Mouse (Mus musculus) embryonic fibroblast, embryonic 13.5 days (primary cell): ENCODE measurements at regions not wholly inside any gene's neighbourhood (a gene's known extent, or its start where the extent isn't known, plus 50 kb on each side); places are given as distances from the start of the nearest gene placed in this dataset.
"Not testable (repeated sequence)": the region's sequence is repeated elsewhere in the genome, so short reads cannot be mapped to it uniquely, and the experiment has no call there.

Experiments
- H3K27ac ChIP-seq: 2 replicates; pipeline ENCODE4 v1.5.1; 2012; ENCODE audit warnings: low read length, control low read depth, inconsistent platforms; ENCODE audit not compliant: insufficient read depth
- H3K4me1 ChIP-seq: 2 replicates; pipeline ENCODE4 v1.6.1; 2011; ENCODE audit warnings: low read length; ENCODE audit not compliant: control insufficient read depth, insufficient read depth
- H3K4me3 ChIP-seq: 2 replicates; pipeline ENCODE4 v1.5.1; 2011; ENCODE audit warnings: mild to moderate bottlenecking, control low read depth, low read length; ENCODE audit not compliant: insufficient read depth
- CTCF ChIP-seq: IDR thresholded peaks from 2 replicates; pipeline ENCODE4 v1.5.1; 2011; ENCODE audit warnings: mild to moderate bottlenecking, control low read depth, low read length, moderate library complexity, borderline replicate concordance; ENCODE audit not compliant: insufficient read depth
- POLR2A ChIP-seq: IDR thresholded peaks from 2 replicates; pipeline ENCODE4 v1.6.1; 2011; ENCODE audit warnings: low read depth, mild to moderate bottlenecking, control low read depth, low read length, moderate library complexity

DNA sequence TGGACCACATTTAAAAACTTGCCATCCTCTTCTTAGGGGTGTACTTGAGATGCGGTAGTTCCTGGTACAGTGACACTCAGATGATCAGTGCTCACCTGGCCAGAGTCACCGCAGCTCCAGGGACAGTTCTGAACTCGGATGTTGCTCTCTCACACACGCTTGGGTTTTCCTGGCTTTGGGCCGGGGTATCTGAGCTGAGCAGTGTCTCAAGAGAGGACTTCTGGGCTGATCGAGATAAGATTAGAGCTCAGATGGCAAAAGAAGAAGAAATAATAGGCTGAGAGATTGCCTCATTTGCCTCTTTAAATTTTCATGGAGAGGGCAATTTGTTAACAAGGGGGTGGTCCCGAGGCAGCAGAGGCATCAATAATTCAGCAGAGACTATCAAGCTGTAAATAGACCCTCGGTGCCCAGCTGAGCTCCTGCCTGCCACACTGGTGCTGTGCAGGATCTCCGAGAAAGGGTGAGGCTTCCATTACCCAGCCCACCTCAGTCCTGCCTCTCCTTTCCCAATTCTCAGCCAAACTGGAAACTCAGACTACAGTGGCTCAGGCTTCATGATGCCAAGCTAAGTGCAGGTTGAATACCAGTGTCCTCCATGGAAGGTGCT lies 133.7 kb downstream of the Tsen15 start:
- Histone ChIP-seq H3K4me1 (no peaks in the 10 kb centered on the region), H3K27ac (no peak overlapping the region), H3K4me3 (no peak overlapping the region)
- no peak for TF ChIP-seq CTCF
- TF ChIP-seq POLR2A: no peak

DNA sequence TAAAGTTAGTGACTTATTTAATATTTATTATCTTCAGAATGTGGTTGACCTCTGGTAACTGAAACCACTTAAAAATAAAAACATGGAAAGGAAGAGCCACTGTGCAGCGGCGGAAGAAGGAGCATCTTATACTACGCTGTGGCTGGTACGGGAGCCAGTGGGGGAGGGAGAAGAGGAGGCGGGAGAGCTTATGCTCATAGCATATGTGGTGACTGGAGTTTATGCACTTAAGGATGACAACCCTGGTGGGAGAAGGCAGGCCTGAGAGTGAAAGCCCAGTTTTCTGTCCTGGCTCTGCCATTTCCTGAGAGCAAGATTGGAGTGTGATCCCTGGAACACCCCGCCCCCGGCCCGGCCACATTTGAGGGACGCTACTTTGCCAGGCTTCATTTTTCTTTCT lies 145.5 kb downstream of the Tsen15 start:
- no peak for TF ChIP-seq POLR2A
- TF ChIP-seq CTCF: no peak
- H3K27ac ChIP-seq: no peak overlapping the region
- H3K4me3 ChIP-seq: no peak overlapping the region
- H3K4me1 ChIP-seq: no peaks in the 10 kb centered on the region

DNA sequence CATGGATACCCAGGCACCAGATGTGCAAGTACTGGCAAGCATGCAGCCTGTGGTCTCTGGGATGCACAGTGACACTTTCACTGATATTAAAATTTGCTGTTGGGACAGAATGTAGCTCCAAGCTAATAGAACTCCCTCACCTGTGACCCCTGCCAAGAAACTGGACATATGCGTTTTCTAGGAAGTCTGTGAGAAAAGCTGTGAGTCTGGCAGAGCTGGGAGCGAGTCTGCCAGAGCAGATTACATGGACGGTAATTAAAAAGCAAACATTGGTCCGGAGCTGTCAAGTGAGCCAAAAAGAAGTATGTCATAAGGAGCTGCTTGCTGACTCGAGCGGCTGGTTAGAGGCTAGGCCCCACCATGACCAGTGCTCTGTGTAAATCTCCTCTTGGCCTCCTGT lies 147.1 kb downstream of the Tsen15 start:
- Histone ChIP-seq H3K4me3 (no peak overlapping the region), H3K27ac (no peak overlapping the region), H3K4me1 (no peaks in the 10 kb centered on the region)
- TF ChIP-seq POLR2A (no peak), CTCF (no peak)

DNA sequence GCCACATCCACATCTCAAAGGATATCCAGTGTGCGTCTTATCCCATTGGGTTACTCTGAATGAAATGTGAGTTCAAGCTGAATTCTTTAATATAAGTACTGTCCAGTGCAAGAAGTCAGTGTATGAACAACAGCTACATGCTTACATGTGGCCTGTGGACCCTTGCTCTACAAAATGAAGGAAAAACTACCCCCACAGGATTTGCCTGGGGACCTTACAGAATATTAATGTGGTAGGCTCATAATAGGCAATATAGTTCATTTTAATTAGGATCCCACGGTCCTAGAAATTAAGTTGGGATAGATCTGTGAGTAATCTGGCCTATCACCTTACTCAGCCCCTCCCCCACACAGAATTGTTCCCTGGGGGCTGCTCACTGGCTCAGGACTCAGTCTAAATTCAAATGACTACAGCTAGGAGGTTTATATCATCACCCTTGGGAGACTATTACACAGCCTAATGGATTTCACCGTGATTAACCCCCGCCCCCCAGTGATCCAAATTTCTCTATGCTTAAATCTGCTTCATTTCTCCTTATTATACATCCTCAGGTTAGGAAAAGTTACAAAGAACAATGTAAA lies 145.4 kb upstream of the 1700025G04Rik start:
- H3K27ac ChIP-seq: no peak overlapping the region
- H3K4me1 ChIP-seq: no peaks in the 10 kb centered on the region
- no peak overlapping the region for H3K4me3 ChIP-seq
- TF ChIP-seq CTCF: no peak
- no peak for TF ChIP-seq POLR2A

DNA sequence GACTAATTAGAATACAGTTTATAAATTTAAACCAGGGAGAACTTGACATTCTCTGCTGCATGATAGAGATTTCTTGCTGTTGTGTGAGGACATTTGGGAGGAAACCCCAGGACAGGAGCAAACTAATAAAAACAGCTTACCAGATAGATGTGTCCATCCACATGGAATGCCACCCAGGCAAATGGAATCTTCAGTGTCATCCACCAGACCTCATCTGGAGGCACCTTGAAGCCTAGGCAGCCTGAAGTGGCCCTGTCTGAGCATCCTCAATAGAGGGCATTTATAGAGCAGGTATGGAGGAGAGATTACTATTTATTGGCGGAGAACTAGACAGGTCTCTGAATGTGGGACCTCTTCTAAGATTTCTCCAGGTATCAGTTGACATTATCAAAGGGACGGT lies 144.8 kb upstream of the 1700025G04Rik start:
- no peaks in the 10 kb centered on the region for H3K4me1 ChIP-seq

DNA sequence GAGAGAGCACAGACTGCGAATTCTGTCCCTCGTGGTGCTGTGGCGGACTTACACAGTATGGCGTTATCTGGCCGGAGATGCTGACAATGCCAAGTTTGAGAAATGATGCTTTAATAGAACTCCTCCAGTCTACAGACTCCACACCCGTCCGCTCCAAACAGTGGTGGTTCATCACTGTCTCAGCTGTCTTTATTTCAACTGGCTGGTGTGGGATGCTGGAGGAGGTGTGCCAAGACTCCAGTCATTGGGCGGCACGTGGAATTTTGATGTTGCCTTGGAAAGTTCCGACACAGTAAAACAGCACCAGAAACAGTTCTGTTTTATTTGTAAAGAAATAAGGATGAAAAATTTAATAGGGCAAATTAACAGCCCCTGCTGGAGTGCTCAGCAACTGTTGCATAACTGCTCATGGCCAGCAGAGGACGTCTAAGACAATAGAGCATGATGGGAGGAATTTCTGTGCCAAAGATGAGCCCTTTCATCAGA lies 141.8 kb upstream of the 1700025G04Rik start:
- TF ChIP-seq POLR2A: no peak
- Histone ChIP-seq H3K27ac (no peak overlapping the region), H3K4me1 (no peaks in the 10 kb centered on the region), H3K4me3 (no peak overlapping the region)

More for the DNA sequence above, 144.8 kb upstream of the 1700025G04Rik start:
- no peak for TF ChIP-seq POLR2A
- Histone ChIP-seq H3K27ac (no peak overlapping the region), H3K4me3 (no peak overlapping the region)

DNA sequence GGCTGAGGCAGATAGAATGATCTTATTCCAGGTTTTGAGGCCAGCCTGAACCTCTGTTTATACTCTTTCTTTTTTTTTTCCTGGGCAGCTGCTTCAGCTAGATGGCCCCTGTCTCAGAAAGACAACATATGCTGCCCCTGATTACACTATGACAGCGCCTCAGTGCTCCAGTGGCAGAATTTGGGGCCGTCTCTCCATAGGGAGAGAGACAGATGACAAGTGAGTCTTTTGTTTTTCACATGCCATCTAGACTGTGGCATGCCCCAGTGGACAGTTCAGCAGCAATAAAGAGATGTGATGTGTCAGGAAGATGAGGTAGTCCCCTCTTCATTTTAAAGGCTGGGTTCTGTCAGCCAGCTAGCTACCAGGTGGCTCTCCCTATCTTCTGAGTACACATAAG lies 139.8 kb upstream of the 1700025G04Rik start:
- TF ChIP-seq POLR2A: no peak
- TF ChIP-seq CTCF: no peak
- no peaks in the 10 kb centered on the region for H3K4me1 ChIP-seq
- no peak overlapping the region for H3K27ac ChIP-seq
- no peak overlapping the region for H3K4me3 ChIP-seq

DNA sequence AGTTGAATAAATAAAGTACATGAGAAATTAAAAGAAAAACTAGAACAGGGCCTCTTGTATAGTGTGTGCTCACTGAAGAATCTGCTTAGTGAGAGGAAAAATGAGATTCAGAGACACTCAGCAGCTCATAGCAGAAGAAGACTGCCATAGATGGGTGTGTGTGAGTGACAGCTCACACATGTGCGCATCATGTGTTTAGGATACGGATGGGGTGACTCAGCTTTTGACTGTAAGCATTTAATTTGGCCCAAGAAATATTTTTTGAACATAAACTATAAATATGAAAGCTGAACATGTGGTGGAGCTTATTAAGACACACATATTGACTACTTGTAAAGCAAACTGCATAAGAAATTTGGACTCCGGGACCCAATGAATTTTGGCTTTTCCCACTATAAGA lies 136.1 kb upstream of the 1700025G04Rik start:
- Histone ChIP-seq H3K4me3 (no peak overlapping the region), H3K27ac (no peak overlapping the region), H3K4me1 (no peaks in the 10 kb centered on the region)
- TF ChIP-seq POLR2A (no peak), CTCF (no peak)

DNA sequence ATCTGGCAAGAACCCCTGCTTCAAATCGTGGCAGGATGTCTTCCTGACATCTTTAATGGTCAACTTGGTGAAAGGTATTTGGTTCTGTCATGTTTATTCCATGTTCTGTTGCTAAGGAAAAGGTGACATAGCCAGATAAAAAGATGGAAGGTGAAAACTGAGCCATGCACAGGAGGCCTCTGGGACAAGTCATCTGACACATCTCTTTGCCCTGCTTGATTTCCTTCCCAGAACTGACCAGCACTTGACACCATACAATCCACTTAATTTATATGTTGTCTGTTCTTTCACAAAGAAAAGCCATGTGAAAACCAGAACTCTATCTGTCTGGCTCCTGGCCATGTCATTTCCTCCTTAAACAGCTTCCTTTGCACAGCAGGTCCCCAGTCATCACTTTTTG lies 133.7 kb upstream of the 1700025G04Rik start:
- H3K27ac ChIP-seq: no peak overlapping the region
- no peaks in the 10 kb centered on the region for H3K4me1 ChIP-seq
- H3K4me3 ChIP-seq: no peak overlapping the region
- TF ChIP-seq POLR2A (no peak), CTCF (no peak)

DNA sequence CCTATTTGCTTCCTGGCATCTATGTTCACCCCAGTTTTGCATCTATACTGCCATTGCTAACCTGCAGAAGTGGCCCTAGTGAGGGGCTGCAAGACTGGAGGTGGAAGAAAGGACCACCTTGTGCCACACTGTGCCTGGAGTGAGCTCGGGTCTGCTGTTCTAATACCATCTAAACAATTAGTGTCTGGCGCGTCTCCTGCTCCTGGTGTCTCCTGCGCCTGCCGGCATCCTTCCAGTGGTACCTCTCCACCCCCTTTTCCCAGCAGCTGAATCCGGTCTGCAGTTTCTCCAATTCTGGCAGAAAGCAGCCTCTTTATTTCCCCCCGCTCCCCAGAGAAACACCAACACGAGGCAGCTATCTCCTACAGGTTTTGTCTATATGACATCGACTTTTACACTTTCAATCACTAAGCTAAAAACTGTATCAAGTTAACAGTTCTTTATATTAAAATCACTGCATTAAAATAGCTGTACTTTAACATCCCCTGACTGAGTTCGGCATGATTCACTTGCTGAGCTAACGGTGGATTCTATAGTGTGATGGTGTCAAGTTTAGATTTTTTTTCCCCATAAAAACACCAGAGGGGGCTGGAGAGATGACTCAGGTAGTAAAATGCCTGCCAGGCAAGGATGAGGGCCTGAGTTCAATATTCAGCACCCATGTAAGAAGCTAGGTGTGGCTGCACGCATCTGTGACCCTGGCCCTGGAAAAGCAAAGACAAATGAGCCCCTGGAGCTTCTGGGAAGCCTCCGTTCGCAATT lies 131.1 kb upstream of the 1700025G04Rik start:
- TF ChIP-seq CTCF (no peak), POLR2A (no peak)
- Histone ChIP-seq H3K4me1 (no peaks in the 10 kb centered on the region), H3K27ac (no peak overlapping the region), H3K4me3 (no peak overlapping the region)

DNA sequence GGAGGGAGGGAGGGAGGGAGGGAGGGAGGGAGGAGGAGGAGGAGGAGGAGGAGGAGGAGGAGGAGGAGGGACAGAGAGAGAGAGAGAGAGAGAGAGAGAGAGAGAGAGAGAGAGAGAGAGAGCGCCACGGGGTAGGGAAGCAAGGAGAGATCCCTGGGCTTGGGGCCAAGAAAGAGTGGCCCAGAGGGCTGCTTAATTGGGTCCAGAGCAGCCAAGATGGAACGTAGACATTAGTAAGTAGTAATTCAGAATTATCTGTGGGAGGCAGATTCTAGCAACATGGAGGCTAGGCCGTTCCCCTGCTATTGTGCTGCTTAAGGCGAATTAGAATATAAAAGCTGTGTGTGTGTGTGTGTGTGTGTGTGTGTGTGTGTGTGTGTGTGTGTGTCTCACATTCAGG lies 129.8 kb upstream of the 1700025G04Rik start:
- H3K4me1 ChIP-seq, H3K4me3 ChIP-seq, H3K27ac ChIP-seq: not testable (repeated sequence)
